Comparison of ENCODE assay signal across 19 mouse cellular contexts in genomic region chr6:18913179-18913578, GRCm38 (mm10). TPM values are rescaled to one million over a fixed set of nuclear protein-coding genes. Genes with fewer than 3 reads are reported as not detected.
DNase-seq lines count a peak whose midpoint lies in the region; ATAC-seq and TF ChIP-seq lines count a peak whose summit lies in the region.
"Had no signal": no experiment of that assay in that cellular context is flagged by ENCODE, and none has a peak within 500 bp of the region (broad histone marks: within the 10 kb centered on the region; RNA-seq: fewer than 3 reads in every experiment).

No protein-coding gene starts in this region.

- no peak for TF ChIP-seq POLR2A in brain, embryonic 14.5 days (IDR thresholded peaks at IDR 0.05; ENCODE audit: borderline replicate concordance, extremely low read depth, insufficient read depth, insufficient read length, poor library complexity, severe bottlenecking)

- no peak overlapping the region for H3K9ac ChIP-seq in midbrain, embryonic 14.5 days (replicated peaks; ENCODE audit: low read length)
- H3K9ac ChIP-seq: embryonic facial prominence, embryonic 13.5 days; heart, embryonic 12.5 days; liver, embryonic 13.5 days; midbrain, embryonic 12.5 days; neural tube, embryonic 13.5 days had no signal

- H3K4me1 ChIP-seq in midbrain, embryonic 14.5 days (ENCODE audit: control insufficient read depth, insufficient read depth, low read length) = no peaks in the 10 kb centered on the region
- H3K4me1 ChIP-seq in midbrain, embryonic 10.5 days = no peaks in the 10 kb centered on the region
- H3K4me1 ChIP-seq: embryonic facial prominence, embryonic 13.5 days; heart, embryonic 12.5 days; limb, embryonic 10.5 days; liver, embryonic 13.5 days; midbrain, embryonic 12.5 days; neural tube, embryonic 13.5 days had no signal

- H3K36me3 ChIP-seq in midbrain, embryonic 14.5 days (ENCODE audit: control insufficient read depth, insufficient read depth, low read length) = no peaks in the 10 kb centered on the region
- no peaks in the 10 kb centered on the region for H3K36me3 ChIP-seq in midbrain, embryonic 10.5 days
- H3K36me3 ChIP-seq: embryonic facial prominence, embryonic 13.5 days; heart, embryonic 12.5 days; limb, embryonic 10.5 days; liver, embryonic 13.5 days; midbrain, embryonic 12.5 days; neural tube, embryonic 13.5 days had no signal

- H3K4me2 ChIP-seq in midbrain, embryonic 14.5 days (ENCODE audit: low read length) = no peak overlapping the region
- H3K4me2 ChIP-seq: embryonic facial prominence, embryonic 13.5 days; heart, embryonic 12.5 days; liver, embryonic 13.5 days; midbrain, embryonic 12.5 days; neural tube, embryonic 13.5 days had no signal

- no peak for TF ChIP-seq CTCF in brain, embryonic 14.5 days (IDR thresholded peaks at IDR 0.05; ENCODE audit: borderline replicate concordance, extremely low read depth, insufficient read depth, insufficient read length)

- ATAC-seq in frontal cortex, adult (ENCODE audit: low TSS enrichment) = peak; percentile 65
- no peak for ATAC-seq in midbrain, embryonic 14.5 days (ENCODE audit: low FRiP score, low TSS enrichment)
- ATAC-seq in inflammation-experienced regulatory T-cells, adult 6 months = no peak

- no peak overlapping the region for H3K27ac ChIP-seq in midbrain, embryonic 14.5 days (replicated peaks; ENCODE audit: low read depth, low read length)
- no peak overlapping the region for H3K27ac ChIP-seq in midbrain, embryonic 10.5 days (replicated peaks)
- H3K27ac ChIP-seq: embryonic facial prominence, embryonic 13.5 days; limb, embryonic 10.5 days; liver, embryonic 13.5 days; midbrain, embryonic 12.5 days; neural tube, embryonic 13.5 days had no signal

- 85% methylated on average over 4 of the region's 4 CpGs for WGBS in midbrain, embryonic 14.5 days
- whole genome bisulfite sequencing in midbrain, embryonic 10.5 days = 80% methylated on average over 4 of the region's 4 CpGs

- H3K9me3 ChIP-seq in midbrain, embryonic 14.5 days (ENCODE audit: control insufficient read depth, low read length) = no peaks in the 10 kb centered on the region
- H3K9me3 ChIP-seq in midbrain, embryonic 10.5 days (replicated peaks) = no peaks in the 10 kb centered on the region
- H3K9me3 ChIP-seq: embryonic facial prominence, embryonic 13.5 days; heart, embryonic 12.5 days; limb, embryonic 10.5 days; liver, embryonic 13.5 days; midbrain, embryonic 12.5 days; neural tube, embryonic 13.5 days had no signal

- no peak overlapping the region for H3K4me3 ChIP-seq in midbrain, embryonic 14.5 days (replicated peaks; ENCODE audit: low read depth, low read length)
- H3K4me3 ChIP-seq in midbrain, embryonic 10.5 days = no peak overlapping the region
- H3K4me3 ChIP-seq: embryonic facial prominence, embryonic 13.5 days; heart, embryonic 12.5 days; limb, embryonic 10.5 days; liver, embryonic 13.5 days; midbrain, embryonic 12.5 days; neural tube, embryonic 13.5 days had no signal

- no peak for DNase-seq in frontal cortex, postnatal 25 days (ENCODE audit: low spot score in 2 of 2)
- DNase-seq in midbrain, embryonic 14.5 days = peak; percentile 60
- no peak for DNase-seq in midbrain, embryonic 10.5 days (ENCODE audit: low spot score)
- peak; percentile 55 for DNase-seq in brain, embryonic 14.5 days (ENCODE audit: low read depth)
- peak; percentile 16 to 28 for DNase-seq in cerebellum, postnatal 14 days
- DNase-seq: adrenal gland, adult 8-10 months; gastrocnemius, postnatal 36 days; layer of hippocampus, adult 9-11 months; liver, embryonic 13.5 days; retina, postnatal 1 day; spleen, adult 18-20 months; thymus, postnatal 4 days had no signal

- no peaks in the 10 kb centered on the region for H3K27me3 ChIP-seq in midbrain, embryonic 14.5 days (ENCODE audit: control insufficient read depth, insufficient read depth, low read length)
- H3K27me3 ChIP-seq in midbrain, embryonic 10.5 days (ENCODE audit: low read depth, poor library complexity, severe bottlenecking) = no peaks in the 10 kb centered on the region
- H3K27me3 ChIP-seq: embryonic facial prominence, embryonic 13.5 days; heart, embryonic 12.5 days; liver, embryonic 13.5 days; midbrain, embryonic 12.5 days; neural tube, embryonic 13.5 days had no signal

RNA-seq across cellular contexts. Expression of gene Ankrd7, which starts 47.1 kb away (rescaled TPM):
- not detected in 2 replicates for polyA plus RNA-seq in midbrain, embryonic 14.5 days (2014; fragmentation: Nextera tagmentation; extraction: Ambion mirVana)
- polyA plus RNA-seq in midbrain, embryonic 10.5 days (2016; fragmentation: Nextera tagmentation; extraction: Ambion mirVana) = 0.38 and 0.45 TPM in 2 replicates
- polyA plus RNA-seq in brain, embryonic 14.5 days (2012; rRNA removed) = 0.09 TPM in 1 of 2 replicates, not detected in the other
- under 1 TPM in 2 of 3 experiments, not detected in 1; 0.30 to 0.59 TPM for polyA plus RNA-seq in inflammation-experienced regulatory T-cells, adult 6 months (2017; shearing (Covaris generic))
- polyA plus RNA-seq: heart, embryonic 12.5 days; liver, embryonic 13.5 days; neural tube, embryonic 13.5 days had no signal

Comparison
In these comparisons a context has a peak if more than half of its experiments do, and no peak if none do; other contexts are left out.
1. DNase-seq: peak in midbrain, embryonic 14.5 days (single experiment), brain, embryonic 14.5 days (single experiment) and cerebellum, postnatal 14 days (2 of 2); none in frontal cortex, postnatal 25 days (0 of 2) and midbrain, embryonic 10.5 days (single experiment).